Mouse (Mus musculus) midbrain, postnatal 0 days (tissue): Measurements from ENCODE around the gene Mgst1. TPM values are rescaled to one million over a fixed set of nuclear protein-coding genes. Genes with fewer than 3 reads are reported as not detected.

ENCODE experiments used
- ATAC-seq: fragments of 200-750 bp; cut with Nextera tagmentation; 2 replicates; pipeline ENCODE4 v1.8.0; 2017; ENCODE audit warnings: moderate number of reproducible peaks, mild to moderate bottlenecking, moderate TSS enrichment, moderate library complexity; ENCODE audit not compliant: low FRiP score
- DNase-seq: peaks from one replicate; pipeline ENCODE4 v3.0.0-alpha.2; 2015; ENCODE audit warnings: low spot score
- H3K27ac ChIP-seq: fragments of 300-500 bp; sonication (generic); 2 replicates; pipeline ENCODE4 v1.5.1; 2014; ENCODE audit warnings: low read depth, mild to moderate bottlenecking, low read length, mixed read lengths
- H3K27me3 ChIP-seq: fragments of 300-500 bp; sonication (generic); 2 replicates; pipeline ENCODE4 v1.6.1; 2014; ENCODE audit warnings: low read length, control low read depth, mixed read lengths; ENCODE audit not compliant: insufficient read depth
- H3K36me3 ChIP-seq: fragments of 300-500 bp; sonication (generic); 2 replicates; pipeline ENCODE4 v1.6.1; 2014; ENCODE audit warnings: low read length, control low read depth, mixed read lengths; ENCODE audit not compliant: insufficient read depth
- H3K4me1 ChIP-seq: fragments of 300-500 bp; sonication (generic); 2 replicates; pipeline ENCODE4 v1.6.1; 2014; ENCODE audit warnings: mild to moderate bottlenecking, control low read depth, antibody characterized with exemption, low read length, mixed read lengths; ENCODE audit not compliant: insufficient read depth
- H3K4me2 ChIP-seq: fragments of 300-500 bp; sonication (generic); 2 replicates; pipeline ENCODE4 v1.6.1; 2014; ENCODE audit warnings: low read depth, mild to moderate bottlenecking, low read length, mixed read lengths; ENCODE audit not compliant: poor library complexity, severe bottlenecking
- H3K4me3 ChIP-seq: fragments of 300-500 bp; sonication (generic); 2 replicates; pipeline ENCODE4 v1.5.1; 2014; ENCODE audit warnings: low read depth, mild to moderate bottlenecking, low read length, moderate library complexity
- H3K9ac ChIP-seq: fragments of 300-500 bp; sonication (generic); replicated peaks from 2 replicates; pipeline ENCODE4 v1.6.1; 2014; ENCODE audit warnings: mild to moderate bottlenecking, low read length, moderate library complexity, mixed read lengths; ENCODE audit not compliant: poor library complexity, severe bottlenecking
- H3K9me3 ChIP-seq: fragments of 300-500 bp; sonication (generic); 2 replicates; pipeline ENCODE4 v1.6.1; 2016; ENCODE audit warnings: low read length, control low read depth
- CTCF ChIP-seq: IDR thresholded peaks from 2 replicates; pipeline ENCODE4 v1.5.1; 2016; ENCODE audit warnings: antibody characterized with exemption, mild to moderate bottlenecking
- WGBS: fragments of 180-500 bp; shearing (Covaris S2); extraction: QIAGEN DNeasy Blood & Tissue Kit; methylation state at CpG from one replicate; pipeline ENCODE4 v1.1.7; 2014; 5-methylcytosine and 5-hydroxymethylcytosine counted together
- polyA plus RNA-seq: library from polyadenylated mRNA; unstranded; fragments of >200 nt; fragmentation: Nextera tagmentation; extraction: Ambion mirVana; gene quantifications from 2 replicates; pipeline ENCODE4 v1.2.1, GENCODE M21; 2015
- total RNA-seq: library from RNA; depleted of rRNA; stranded (reverse); fragments of >200 nt; gene quantifications from 2 replicates; pipeline ENCODE4 v1.2.3, GENCODE M21; 2014

Mgst1 gene
- total and polyA plus RNA-seq, 2 experiments from 2014 or later = 40.3 to 100 TPM

- DNase-seq = no peak
- no peak overlapping the region for H3K4me3 ChIP-seq
- no peaks in the 10 kb centered on the region for H3K4me1 ChIP-seq
- no peak for ATAC-seq
- no peak overlapping the region for H3K4me2 ChIP-seq
- no peak overlapping the region for H3K27ac ChIP-seq
- H3K9me3 ChIP-seq = no peaks in the 10 kb centered on the region
- TF ChIP-seq CTCF = no peak
- no peaks in the 10 kb centered on the region for H3K27me3 ChIP-seq
- no peak overlapping the region for H3K9ac ChIP-seq
- no peaks in the 10 kb centered on the region for H3K36me3 ChIP-seq
Measured at GRCm38 (mm10) chr6:138104559-138104958, 35.6 kb upstream of the Mgst1 start.

GRCm38 (mm10) chr6:138117496-138117895 is 22.6 kb upstream of the Mgst1 start:
- H3K9me3 ChIP-seq = no peaks in the 10 kb centered on the region
- no peak for TF ChIP-seq CTCF
- no peak overlapping the region for H3K27ac ChIP-seq
- no peak overlapping the region for H3K4me2 ChIP-seq
- no peaks in the 10 kb centered on the region for H3K4me1 ChIP-seq
- ATAC-seq (no peak), DNase-seq (no peak)
- H3K36me3 ChIP-seq = no peaks in the 10 kb centered on the region
- 77% methylated on average over 3 of the region's 3 CpGs for WGBS
- H3K27me3 ChIP-seq = no peaks in the 10 kb centered on the region
- H3K4me3 ChIP-seq = no peak overlapping the region
- no peak overlapping the region for H3K9ac ChIP-seq

GRCm38 (mm10) chr6:138128392-138129335 is 11.5 kb upstream of the Mgst1 start:
- H3K9ac ChIP-seq = no peak overlapping the region
- H3K27ac ChIP-seq = no peak overlapping the region
- TF ChIP-seq CTCF = no peak
- no peak overlapping the region for H3K4me3 ChIP-seq
- WGBS = 80% methylated on average over 10 of the region's 10 CpGs
- DNase-seq (no peak), ATAC-seq (no peak)
- H3K9me3 ChIP-seq = no peaks in the 10 kb centered on the region
- H3K36me3 ChIP-seq = no peaks in the 10 kb centered on the region
- H3K4me1 ChIP-seq = no peaks in the 10 kb centered on the region
- H3K4me2 ChIP-seq = no peak overlapping the region
- H3K27me3 ChIP-seq = no peaks in the 10 kb centered on the region

- no peaks in the 10 kb centered on the region for H3K9me3 ChIP-seq
- no peak overlapping the region for H3K4me2 ChIP-seq
- H3K27me3 ChIP-seq = no peaks in the 10 kb centered on the region
- no peak for DNase-seq
- H3K9ac ChIP-seq = no peak overlapping the region
- ATAC-seq = no peak
- no peaks in the 10 kb centered on the region for H3K36me3 ChIP-seq
- no peak for TF ChIP-seq CTCF
- no peak overlapping the region for H3K27ac ChIP-seq
- no peak overlapping the region for H3K4me3 ChIP-seq
- H3K4me1 ChIP-seq = no peaks in the 10 kb centered on the region
- 81% methylated on average over 3 of the region's 3 CpGs for WGBS
Measured at GRCm38 (mm10) chr6:138130541-138130940, 9.6 kb upstream of the Mgst1 start.

- Histone ChIP-seq H3K27me3 (0 out of 2 replicates have a peak, but pooled peaks cover 3% of the 10 kb centered on the region), H3K4me3 (peak overlapping the region; percentile 43), H3K4me2 (peak overlapping the region; percentile 79), H3K4me1 (no peaks in the 10 kb centered on the region), H3K36me3 (no peaks in the 10 kb centered on the region), H3K9me3 (no peaks in the 10 kb centered on the region), H3K9ac (peak overlapping the region; percentile 50; the same call in 1 of the 2 replicates), H3K27ac (no peak overlapping the region)
- WGBS = 0% methylated on average over 16 of the region's 16 CpGs
- DNase-seq = peak; percentile 64
- ATAC-seq = peak; percentile 57
- no peak for TF ChIP-seq CTCF
Measured at GRCm38 (mm10) chr6:138140336-138140735, 220 bp downstream of the Mgst1 start.

GRCm38 (mm10) chr6:138141111-138141592 is 1.0 kb downstream of the Mgst1 start:
- H3K4me2 ChIP-seq = peak overlapping the region; percentile 79
- DNase-seq (peak; percentile 42), ATAC-seq (no peak)
- no peak overlapping the region for H3K27ac ChIP-seq
- H3K4me3 ChIP-seq = no peak overlapping the region
- H3K27me3 ChIP-seq = 0 out of 2 replicates have a peak, but pooled peaks cover 3% of the 10 kb centered on the region
- WGBS = 58% methylated on average over 4 of the region's 4 CpGs
- H3K4me1 ChIP-seq = no peaks in the 10 kb centered on the region
- no peak overlapping the region for H3K9ac ChIP-seq
- H3K36me3 ChIP-seq = no peaks in the 10 kb centered on the region
- TF ChIP-seq CTCF = no peak
- no peaks in the 10 kb centered on the region for H3K9me3 ChIP-seq
